Mouse (Mus musculus) olfactory bulb, adult 2 months (tissue): Measurements from ENCODE around the gene Fxr2. TPM values are rescaled to one million over a fixed set of nuclear protein-coding genes. Genes with fewer than 3 reads are reported as not detected.

Experiments used
- H3K27ac ChIP-seq: fragments of 200-500 bp; 2 replicates; pipeline ENCODE4 v1.5.1; 2012; ENCODE audit warnings: low read depth, low read length; ENCODE audit not compliant: insufficient read depth
- H3K4me1 ChIP-seq: fragments of 200-500 bp; 2 replicates; pipeline ENCODE4 v1.6.1; 2012; ENCODE audit warnings: low read length; ENCODE audit not compliant: control insufficient read depth, insufficient read depth
- H3K4me3 ChIP-seq: fragments of 200-500 bp; 2 replicates; pipeline ENCODE4 v1.5.1; 2012; ENCODE audit warnings: mild to moderate bottlenecking, low read depth, low read length, moderate library complexity; ENCODE audit not compliant: insufficient read depth
- CTCF ChIP-seq: fragments of 200-500 bp; IDR thresholded peaks from 2 replicates; pipeline ENCODE4 v1.5.1; 2012; ENCODE audit warnings: low read depth, mild to moderate bottlenecking, low read length, moderate library complexity; ENCODE audit not compliant: insufficient read depth
- POLR2A ChIP-seq: fragments of 200-500 bp; IDR thresholded peaks from 2 replicates; pipeline ENCODE4 v1.6.1; 2012; ENCODE audit warnings: mild to moderate bottlenecking, low read depth, low read length, moderate library complexity; ENCODE audit not compliant: insufficient read depth
- WGBS: fragments of 180-500 bp; shearing (Covaris S2); methylation state at CpG from one replicate; pipeline ENCODE4 v1.1.7; 2018; 5-methylcytosine and 5-hydroxymethylcytosine counted together
- polyA plus RNA-seq: library from polyadenylated mRNA; stranded (reverse); fragments of >200 nt; gene quantifications from 2 replicates; pipeline ENCODE4 v1.2.4, GENCODE M21; 2012; ENCODE audit warnings: low replicate concordance; ENCODE audit not compliant: missing spikeins, insufficient read depth, insufficient read length

The Fxr2 gene
- polyA plus RNA-seq, 1 experiment = not detected

DNA sequence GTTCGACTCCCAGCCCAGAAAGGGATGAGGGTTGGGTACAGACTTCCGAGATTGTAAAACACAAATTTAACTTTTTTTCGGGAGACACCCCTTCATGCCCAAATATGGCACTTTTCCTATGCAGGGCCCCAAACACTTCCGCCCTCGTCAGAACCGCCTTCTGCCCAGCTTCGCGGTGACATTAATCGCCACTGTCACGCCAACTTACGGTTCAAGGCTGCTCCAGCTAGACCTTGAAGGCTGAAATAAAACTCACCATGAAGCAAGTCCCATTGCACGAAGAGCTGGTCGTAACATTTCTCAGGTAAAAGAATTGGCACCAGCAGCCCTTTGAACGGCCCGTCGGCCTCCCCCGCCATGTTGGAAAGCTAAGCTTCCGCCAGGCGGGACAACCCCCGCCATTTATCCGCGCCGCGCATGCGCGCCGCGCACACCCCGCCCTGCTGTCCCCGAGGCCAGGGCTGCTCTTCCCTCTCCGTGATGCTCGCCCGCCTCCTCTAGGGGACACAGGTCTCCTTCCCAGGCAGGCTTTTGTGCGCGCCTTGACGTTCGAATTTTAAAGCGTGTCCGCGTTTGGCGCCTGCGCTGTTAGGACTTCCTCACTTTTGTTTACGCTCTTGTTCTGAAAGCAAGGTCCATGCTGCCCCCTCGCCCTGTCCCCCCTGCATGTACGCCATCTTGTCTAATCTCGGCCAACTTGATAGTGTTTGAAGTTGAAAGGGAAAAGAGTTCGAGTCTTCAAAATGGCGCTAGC, 29.6 kb downstream of the Fxr2 start, which contains the start of gene Mpdu1:
Gene Mpdu1, minus strand, starts transcription at position 430 of the 754 bp plus-strand sequence.
- under 1% methylated on average over 48 of the region's 48 CpGs for WGBS
- H3K4me1 ChIP-seq = peaks cover 4% of the 10 kb centered on the region
- H3K4me3 ChIP-seq = peak within 1 kb of the TSS; percentile 69
- H3K27ac ChIP-seq = peak within 1 kb of the TSS; percentile 96
- TF ChIP-seq POLR2A (peak; percentile 85), CTCF (no peak)

- peak overlapping the region; percentile 69 for H3K4me3 ChIP-seq
- WGBS = 62% methylated on average over 13 of the region's 13 CpGs
- TF ChIP-seq CTCF = no peak
- no peak for TF ChIP-seq POLR2A
- H3K27ac ChIP-seq = peak overlapping the region; percentile 96
- H3K4me1 ChIP-seq = peaks cover 4% of the 10 kb centered on the region
Observed at GRCm38 (mm10) chr11:69662967-69663671, 30.3 kb downstream of the Fxr2 start.

- WGBS = 82% methylated on average over 6 of the region's 6 CpGs
- TF ChIP-seq CTCF (no peak), POLR2A (no peak)
- Histone ChIP-seq H3K4me1 (peaks cover 4% of the 10 kb centered on the region), H3K4me3 (no peak overlapping the region), H3K27ac (no peak overlapping the region)
Observed at GRCm38 (mm10) chr11:69663795-69664194, 31.0 kb downstream of the Fxr2 start.

DNA sequence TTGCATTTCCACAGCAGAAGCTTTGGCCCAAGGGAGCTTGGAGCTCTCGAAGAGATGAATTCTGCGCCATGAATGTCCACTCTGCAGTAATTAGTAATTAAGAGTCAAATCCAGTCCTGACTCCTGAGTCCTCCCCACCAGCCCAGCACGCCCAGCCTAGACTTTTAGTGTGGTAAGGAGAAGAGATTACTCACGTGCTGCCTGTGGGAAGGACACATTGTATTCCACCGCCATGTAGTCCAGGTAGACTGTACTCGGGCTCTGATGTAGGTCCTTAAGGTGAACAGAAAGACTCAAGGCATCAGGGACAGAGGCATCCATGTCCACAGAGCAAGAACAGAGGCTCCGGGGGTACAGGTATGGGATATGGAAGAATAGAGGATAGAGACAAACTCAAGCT, 32.1 kb downstream of the Fxr2 start:
- no peak overlapping the region for H3K27ac ChIP-seq
- H3K4me1 ChIP-seq = peaks cover 4% of the 10 kb centered on the region
- no peak for TF ChIP-seq POLR2A
- TF ChIP-seq CTCF = no peak
- 91% methylated on average over 7 of the region's 7 CpGs for WGBS
- H3K4me3 ChIP-seq = no peak overlapping the region

GRCm38 (mm10) chr11:69665457-69665960, 32.7 kb downstream of the Fxr2 start:
- Histone ChIP-seq H3K4me1 (peaks cover 4% of the 10 kb centered on the region), H3K27ac (no peak overlapping the region), H3K4me3 (no peak overlapping the region)
- TF ChIP-seq CTCF (no peak), POLR2A (no peak)
- 71% methylated on average over 9 of the region's 9 CpGs for WGBS

DNA sequence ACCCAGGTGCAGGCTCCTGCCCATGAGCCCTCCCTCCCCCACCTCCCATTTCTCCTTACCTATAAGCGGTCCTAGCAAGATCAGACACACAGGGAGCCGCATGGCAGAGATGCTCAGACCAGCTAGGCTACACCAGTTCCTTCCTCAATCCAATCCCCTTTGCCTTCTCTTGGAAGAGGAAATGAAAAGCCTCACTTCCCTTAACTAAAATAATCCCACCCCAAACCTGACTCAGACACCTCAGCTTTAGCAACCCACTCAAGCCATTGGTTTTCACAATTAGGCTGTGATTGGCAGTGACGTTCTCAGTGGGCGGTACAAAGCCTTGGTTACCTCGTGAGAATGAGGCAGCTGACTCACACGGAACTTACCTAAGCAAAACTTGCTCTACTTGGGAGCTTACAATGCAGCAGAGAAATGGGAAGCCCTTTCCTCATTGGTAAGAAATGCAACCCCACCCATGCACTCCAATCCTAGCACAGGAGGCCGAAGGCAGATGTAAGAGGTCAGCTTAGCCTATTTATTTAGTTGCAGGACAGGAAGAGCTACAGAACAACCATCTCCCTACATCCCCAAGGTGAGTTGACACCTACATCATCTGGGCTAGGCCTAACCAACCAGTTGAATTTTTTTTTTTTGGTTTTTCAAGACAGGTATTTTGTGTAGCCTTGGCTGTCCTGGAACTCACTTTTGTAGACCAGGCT, 33.3 kb downstream of the Fxr2 start, which contains the start of gene Cd68:
Gene Cd68, minus strand, starts transcription at position 193 of the 704 bp plus-strand sequence.
- TF ChIP-seq POLR2A (no peak), CTCF (no peak)
- H3K4me1 ChIP-seq = peaks cover 4% of the 10 kb centered on the region
- H3K4me3 ChIP-seq = no peak within 1 kb of the TSS
- 29% methylated on average over 7 of the region's 7 CpGs for WGBS
- no peak within 1 kb of the TSS for H3K27ac ChIP-seq

DNA sequence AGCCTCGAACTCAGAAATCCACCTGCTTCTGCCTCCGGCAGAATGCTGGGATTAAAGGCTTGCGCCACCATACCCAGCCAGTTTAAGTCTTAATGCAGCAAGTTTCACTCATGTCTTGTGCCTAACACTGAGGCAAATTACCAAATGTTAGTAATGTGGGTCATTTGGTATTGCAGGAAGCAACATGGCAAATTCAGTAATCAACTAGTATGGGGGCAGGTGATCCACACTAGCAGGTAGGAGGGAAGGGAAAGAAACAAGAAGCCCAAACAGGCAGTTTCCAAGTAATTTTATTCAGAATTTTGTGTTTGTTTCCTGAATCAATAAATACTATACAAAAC, 33.8 kb downstream of the Fxr2 start:
- TF ChIP-seq POLR2A (no peak), CTCF (no peak)
- Histone ChIP-seq H3K27ac (no peak overlapping the region), H3K4me3 (no peak overlapping the region), H3K4me1 (peaks cover 4% of the 10 kb centered on the region)
- WGBS = 87% methylated on average over 3 of the region's 3 CpGs

- Histone ChIP-seq H3K4me3 (peak overlapping the region; percentile 96), H3K27ac (peak overlapping the region; percentile 98), H3K4me1 (no peaks in the 10 kb centered on the region)
- peak; percentile 63 for TF ChIP-seq POLR2A
- no peak for TF ChIP-seq CTCF
- 1% methylated on average over 61 of the region's 61 CpGs for WGBS
Observed at GRCm38 (mm10) chr11:69670786-69671725, 38.3 kb downstream of the Fxr2 start.
